Mouse (Mus musculus): Measurements from ENCODE around the gene Duox2. TPM values are rescaled to one million over a fixed set of nuclear protein-coding genes. Genes with fewer than 3 reads are reported as not detected.

The Duox2 gene
- total and polyA plus RNA-seq, 2 experiments from 2014 or later: 0.23 to 3.7 TPM

GRCm38 (mm10) chr2:122317384-122317783 is 19.1 kb upstream of the Duox2 start:
- DNase-seq (ENCODE audit: low spot score) (no peak), ATAC-seq (ENCODE audit: insufficient read depth, low read depth) (no peak)
- no peaks in the 10 kb centered on the region for H3K9me3 ChIP-seq (replicated peaks; ENCODE audit: control insufficient read depth, low read length)
- H3K9ac ChIP-seq (replicated peaks; ENCODE audit: low read depth, low read length): no peak overlapping the region
- no peak overlapping the region for H3K4me2 ChIP-seq (ENCODE audit: low read depth, low read length)
- peaks cover 7% of the 10 kb centered on the region for H3K4me1 ChIP-seq (ENCODE audit: control insufficient read depth, insufficient read depth)
- no peaks in the 10 kb centered on the region for H3K36me3 ChIP-seq (replicated peaks; ENCODE audit: control insufficient read depth, insufficient read depth, low read length)
- peaks cover 44% of the 10 kb centered on the region for H3K27me3 ChIP-seq (ENCODE audit: control insufficient read depth, insufficient read depth, low read length)
- 47% methylated on average over 4 of the region's 4 CpGs for WGBS
- H3K27ac ChIP-seq (ENCODE audit: low read depth): no peak overlapping the region
- TF ChIP-seq EP300 (IDR thresholded peaks at IDR 0.05; ENCODE audit: low read depth) (no peak), CTCF (IDR thresholded peaks at IDR 0.05; ENCODE audit: low read depth) (no peak)
- H3K4me3 ChIP-seq (ENCODE audit: low read depth, low read length): no peak overlapping the region

GRCm38 (mm10) chr2:122315372-122315771 is 17.1 kb upstream of the Duox2 start, which contains the start of gene Duox1:
Gene Duox1, plus strand, starts transcription at chr2:122315672.
- Histone ChIP-seq H3K4me2 (ENCODE audit: low read depth, low read length) (no peak within 1 kb of the TSS), H3K27ac (ENCODE audit: low read depth) (no peak within 1 kb of the TSS), H3K9me3 (replicated peaks; ENCODE audit: control insufficient read depth, low read length) (no peaks in the 10 kb centered on the region), H3K9ac (replicated peaks; ENCODE audit: low read depth, low read length) (no peak within 1 kb of the TSS), H3K4me3 (ENCODE audit: low read depth, low read length) (no peak within 1 kb of the TSS), H3K36me3 (replicated peaks; ENCODE audit: control insufficient read depth, insufficient read depth, low read length) (no peaks in the 10 kb centered on the region), H3K4me1 (ENCODE audit: control insufficient read depth, insufficient read depth) (peaks cover 7% of the 10 kb centered on the region), H3K27me3 (ENCODE audit: control insufficient read depth, insufficient read depth, low read length) (peaks cover 63% of the 10 kb centered on the region)
- DNase-seq (ENCODE audit: low spot score): no peak
- no peak for ATAC-seq (ENCODE audit: insufficient read depth, low read depth)
- no peak for TF ChIP-seq EP300 (IDR thresholded peaks at IDR 0.05; ENCODE audit: low read depth)
- TF ChIP-seq CTCF (IDR thresholded peaks at IDR 0.05; ENCODE audit: low read depth): no peak
- WGBS: 82% methylated on average over 7 of the region's 7 CpGs

- Histone ChIP-seq H3K27me3 (ENCODE audit: control insufficient read depth, insufficient read depth, low read length) (peaks cover 70% of the 10 kb centered on the region), H3K36me3 (replicated peaks; ENCODE audit: control insufficient read depth, insufficient read depth, low read length) (no peaks in the 10 kb centered on the region), H3K27ac (ENCODE audit: low read depth) (no peak within 1 kb of the TSS), H3K9me3 (replicated peaks; ENCODE audit: control insufficient read depth, low read length) (no peaks in the 10 kb centered on the region), H3K9ac (replicated peaks; ENCODE audit: low read depth, low read length) (no peak within 1 kb of the TSS), H3K4me1 (ENCODE audit: control insufficient read depth, insufficient read depth) (peaks cover 7% of the 10 kb centered on the region), H3K4me3 (ENCODE audit: low read depth, low read length) (peak within 1 kb of the TSS; percentile 25), H3K4me2 (ENCODE audit: low read depth, low read length) (peak within 1 kb of the TSS; percentile 51)
- TF ChIP-seq EP300 (IDR thresholded peaks at IDR 0.05; ENCODE audit: low read depth) (no peak), CTCF (IDR thresholded peaks at IDR 0.05; ENCODE audit: low read depth) (no peak)
- no peak for ATAC-seq (ENCODE audit: insufficient read depth, low read depth)
- no peak for DNase-seq (ENCODE audit: low spot score)
- WGBS: 3% methylated on average over 24 of the region's 24 CpGs
Observed at GRCm38 (mm10) chr2:122313536-122313935, 15.3 kb upstream of the Duox2 start, which contains the start of gene Duoxa1. Gene Duoxa1, minus strand, starts transcription at chr2:122313730.

GRCm38 (mm10) chr2:122312722-122313417 is 14.6 kb upstream of the Duox2 start:
- H3K4me2 ChIP-seq (ENCODE audit: low read depth, low read length): peak overlapping the region; percentile 51
- H3K9ac ChIP-seq (replicated peaks; ENCODE audit: low read depth, low read length): no peak overlapping the region
- H3K4me1 ChIP-seq (ENCODE audit: control insufficient read depth, insufficient read depth): peaks cover 7% of the 10 kb centered on the region
- H3K9me3 ChIP-seq (replicated peaks; ENCODE audit: control insufficient read depth, low read length): no peaks in the 10 kb centered on the region
- H3K27me3 ChIP-seq (ENCODE audit: control insufficient read depth, insufficient read depth, low read length): peaks cover 71% of the 10 kb centered on the region
- H3K27ac ChIP-seq (ENCODE audit: low read depth): no peak overlapping the region
- H3K36me3 ChIP-seq (replicated peaks; ENCODE audit: control insufficient read depth, insufficient read depth, low read length): no peaks in the 10 kb centered on the region
- TF ChIP-seq EP300 (IDR thresholded peaks at IDR 0.05; ENCODE audit: low read depth) (no peak), CTCF (IDR thresholded peaks at IDR 0.05; ENCODE audit: low read depth) (peak; percentile 52)
- DNase-seq (ENCODE audit: low spot score) (peak; percentile 31), ATAC-seq (ENCODE audit: insufficient read depth, low read depth) (no peak)
- H3K4me3 ChIP-seq (ENCODE audit: low read depth, low read length): peak overlapping the region; percentile 25
- WGBS: 2% methylated on average over 27 of the region's 27 CpGs

- ATAC-seq (ENCODE audit: insufficient read depth, low read depth): no peak
- H3K27me3 ChIP-seq (ENCODE audit: control insufficient read depth, insufficient read depth, low read length): peaks cover 76% of the 10 kb centered on the region
Observed at GRCm38 (mm10) chr2:122311561-122311960, 13.3 kb upstream of the Duox2 start.

More at GRCm38 (mm10) chr2:122311561-122311960, 13.3 kb upstream of the Duox2 start:
- Histone ChIP-seq H3K4me1 (ENCODE audit: control insufficient read depth, insufficient read depth) (peaks cover 7% of the 10 kb centered on the region), H3K36me3 (replicated peaks; ENCODE audit: control insufficient read depth, insufficient read depth, low read length) (no peaks in the 10 kb centered on the region), H3K9ac (replicated peaks; ENCODE audit: low read depth, low read length) (no peak overlapping the region), H3K27ac (ENCODE audit: low read depth) (no peak overlapping the region), H3K9me3 (replicated peaks; ENCODE audit: control insufficient read depth, low read length) (no peaks in the 10 kb centered on the region), H3K4me3 (ENCODE audit: low read depth, low read length) (no peak overlapping the region), H3K4me2 (ENCODE audit: low read depth, low read length) (no peak overlapping the region)
- TF ChIP-seq EP300 (IDR thresholded peaks at IDR 0.05; ENCODE audit: low read depth) (no peak), CTCF (IDR thresholded peaks at IDR 0.05; ENCODE audit: low read depth) (no peak)
- WGBS: 49% methylated on average over 2 of the region's 2 CpGs
- no peak for DNase-seq (ENCODE audit: low spot score)
